Mouse (Mus musculus): Measurements from ENCODE around the gene Ociad1. TPM values are rescaled to one million over a fixed set of nuclear protein-coding genes. Genes with fewer than 3 reads are reported as not detected.

Ociad1 gene
- polyA plus RNA-seq, 1 experiment from 2014 or later: 219 TPM

GRCm38 (mm10) chr5:73289900-73290299 is 2.7 kb upstream of the Ociad1 start:
- no peak overlapping the region for H3K4me2 ChIP-seq (replicated peaks)
- H3K27ac ChIP-seq (replicated peaks): no peak overlapping the region
- no peak overlapping the region for H3K9ac ChIP-seq (replicated peaks)
- no peak for ATAC-seq (ENCODE audit: low FRiP score, low read depth)
- peaks cover 9% of the 10 kb centered on the region for H3K4me1 ChIP-seq
- no peak overlapping the region for H3K4me3 ChIP-seq
- peaks cover 3% of the 10 kb centered on the region; the same call in 1 of the 2 replicates for H3K36me3 ChIP-seq
- H3K9me3 ChIP-seq: no peaks in the 10 kb centered on the region
- H3K27me3 ChIP-seq: no peaks in the 10 kb centered on the region
- WGBS: 70% methylated on average over 2 of the region's 2 CpGs

- H3K27ac ChIP-seq (replicated peaks): no peak overlapping the region
- H3K27me3 ChIP-seq: no peaks in the 10 kb centered on the region
- H3K4me2 ChIP-seq (replicated peaks): peak overlapping the region; percentile 68
- no peaks in the 10 kb centered on the region for H3K9me3 ChIP-seq
- 17% methylated on average over 8 of the region's 8 CpGs for WGBS
- no peak for ATAC-seq (ENCODE audit: low FRiP score, low read depth)
- peaks cover 15% of the 10 kb centered on the region for H3K4me1 ChIP-seq
- H3K9ac ChIP-seq (replicated peaks): peak overlapping the region; percentile 95
- H3K36me3 ChIP-seq: peaks cover 20% of the 10 kb centered on the region
- H3K4me3 ChIP-seq: peak overlapping the region; percentile 96
These were observed 859 bp downstream of the Ociad1 start for GRCm38 (mm10) chr5:73293458-73293827.

GRCm38 (mm10) chr5:73295016-73295415 is 2.4 kb downstream of the Ociad1 start:
- H3K4me2 ChIP-seq (replicated peaks): no peak overlapping the region
- WGBS: 98% methylated on average over 7 of the region's 7 CpGs
- ATAC-seq (ENCODE audit: low FRiP score, low read depth): no peak
- no peak overlapping the region for H3K27ac ChIP-seq (replicated peaks)
- H3K4me3 ChIP-seq: no peak overlapping the region
- H3K36me3 ChIP-seq: peaks cover 20% of the 10 kb centered on the region
- peaks cover 15% of the 10 kb centered on the region for H3K4me1 ChIP-seq
- no peaks in the 10 kb centered on the region for H3K9me3 ChIP-seq
- no peaks in the 10 kb centered on the region for H3K27me3 ChIP-seq
- H3K9ac ChIP-seq (replicated peaks): no peak overlapping the region

GRCm38 (mm10) chr5:73295916-73296315 is 3.3 kb downstream of the Ociad1 start:
- Histone ChIP-seq H3K4me2 (replicated peaks) (no peak overlapping the region), H3K9me3 (no peaks in the 10 kb centered on the region), H3K4me1 (peaks cover 15% of the 10 kb centered on the region), H3K9ac (replicated peaks) (no peak overlapping the region), H3K36me3 (peaks cover 29% of the 10 kb centered on the region), H3K27ac (replicated peaks) (no peak overlapping the region), H3K4me3 (no peak overlapping the region), H3K27me3 (no peaks in the 10 kb centered on the region)
- 89% methylated on average over 4 of the region's 4 CpGs for whole genome bisulfite sequencing
- ATAC-seq (ENCODE audit: low FRiP score, low read depth): no peak

- Histone ChIP-seq H3K9me3 (no peaks in the 10 kb centered on the region), H3K36me3 (peaks cover 57% of the 10 kb centered on the region), H3K27me3 (no peaks in the 10 kb centered on the region), H3K27ac (replicated peaks) (no peak overlapping the region), H3K9ac (replicated peaks) (no peak overlapping the region), H3K4me3 (no peak overlapping the region), H3K4me2 (replicated peaks) (no peak overlapping the region), H3K4me1 (no peaks in the 10 kb centered on the region)
- ATAC-seq (ENCODE audit: low FRiP score, low read depth): no peak
- WGBS: 91% methylated on average over 7 of the region's 7 CpGs
These were observed 9.2 kb downstream of the Ociad1 start for GRCm38 (mm10) chr5:73301601-73302307.

- ATAC-seq (ENCODE audit: low FRiP score, low read depth): no peak
- WGBS: 88% methylated on average over 12 of the region's 12 CpGs
- no peaks in the 10 kb centered on the region for H3K4me1 ChIP-seq
- H3K36me3 ChIP-seq: peaks cover 78% of the 10 kb centered on the region
- H3K9ac ChIP-seq (replicated peaks): no peak overlapping the region
- no peak overlapping the region for H3K27ac ChIP-seq (replicated peaks)
- H3K27me3 ChIP-seq: no peaks in the 10 kb centered on the region
- no peak overlapping the region for H3K4me2 ChIP-seq (replicated peaks)
- H3K9me3 ChIP-seq: no peaks in the 10 kb centered on the region
- H3K4me3 ChIP-seq: no peak overlapping the region
These were observed 11.9 kb downstream of the Ociad1 start for GRCm38 (mm10) chr5:73304507-73304906.

GRCm38 (mm10) chr5:73306486-73306885 is 13.9 kb downstream of the Ociad1 start:
- no peak for ATAC-seq (ENCODE audit: low FRiP score, low read depth)
- H3K36me3 ChIP-seq: peaks cover 82% of the 10 kb centered on the region
- WGBS: 98% methylated on average over 6 of the region's 6 CpGs

GRCm38 (mm10) chr5:73307297-73307696 is 14.7 kb downstream of the Ociad1 start:
- H3K27ac ChIP-seq (replicated peaks): no peak overlapping the region
- WGBS: 96% methylated on average over 3 of the region's 3 CpGs
- no peaks in the 10 kb centered on the region for H3K4me1 ChIP-seq
- H3K27me3 ChIP-seq: no peaks in the 10 kb centered on the region
- H3K4me3 ChIP-seq: no peak overlapping the region
- peaks cover 80% of the 10 kb centered on the region for H3K36me3 ChIP-seq
- no peak overlapping the region for H3K4me2 ChIP-seq (replicated peaks)
- H3K9ac ChIP-seq (replicated peaks): no peak overlapping the region
- H3K9me3 ChIP-seq: no peaks in the 10 kb centered on the region
- no peak for ATAC-seq (ENCODE audit: low FRiP score, low read depth)

More at GRCm38 (mm10) chr5:73306486-73306885, 13.9 kb downstream of the Ociad1 start:
- H3K4me1 ChIP-seq: no peaks in the 10 kb centered on the region
- no peak overlapping the region for H3K9ac ChIP-seq (replicated peaks)
- H3K4me3 ChIP-seq: no peak overlapping the region
- H3K27ac ChIP-seq (replicated peaks): no peak overlapping the region
- H3K9me3 ChIP-seq: no peaks in the 10 kb centered on the region
- H3K4me2 ChIP-seq (replicated peaks): no peak overlapping the region
- H3K27me3 ChIP-seq: no peaks in the 10 kb centered on the region

GRCm38 (mm10) chr5:73309496-73309895 is 16.9 kb downstream of the Ociad1 start:
- Histone ChIP-seq H3K4me1 (no peaks in the 10 kb centered on the region), H3K27ac (replicated peaks) (no peak overlapping the region), H3K4me2 (replicated peaks) (no peak overlapping the region), H3K4me3 (no peak overlapping the region), H3K27me3 (no peaks in the 10 kb centered on the region), H3K36me3 (peaks cover 87% of the 10 kb centered on the region), H3K9ac (replicated peaks) (no peak overlapping the region), H3K9me3 (no peaks in the 10 kb centered on the region)
- WGBS: 88% methylated on average over 4 of the region's 4 CpGs
- no peak for ATAC-seq (ENCODE audit: low FRiP score, low read depth)

GRCm38 (mm10) chr5:73310401-73310800 is 17.8 kb downstream of the Ociad1 start:
- no peaks in the 10 kb centered on the region for H3K4me1 ChIP-seq
- H3K9me3 ChIP-seq: no peaks in the 10 kb centered on the region
- no peaks in the 10 kb centered on the region for H3K27me3 ChIP-seq
- no peak overlapping the region for H3K4me2 ChIP-seq (replicated peaks)
- H3K27ac ChIP-seq (replicated peaks): no peak overlapping the region
- 97% methylated on average over 1 of the region's 1 CpGs for WGBS
- H3K4me3 ChIP-seq: no peak overlapping the region
- peaks cover 87% of the 10 kb centered on the region for H3K36me3 ChIP-seq
- no peak overlapping the region for H3K9ac ChIP-seq (replicated peaks)
- ATAC-seq (ENCODE audit: low FRiP score, low read depth): no peak

GRCm38 (mm10) chr5:73311458-73311857 is 18.9 kb downstream of the Ociad1 start:
- no peak for ATAC-seq (ENCODE audit: low FRiP score, low read depth)
- Histone ChIP-seq H3K9ac (replicated peaks) (no peak overlapping the region), H3K4me2 (replicated peaks) (no peak overlapping the region), H3K27me3 (no peaks in the 10 kb centered on the region), H3K36me3 (peaks cover 89% of the 10 kb centered on the region), H3K27ac (replicated peaks) (no peak overlapping the region), H3K4me3 (no peak overlapping the region), H3K4me1 (no peaks in the 10 kb centered on the region), H3K9me3 (no peaks in the 10 kb centered on the region)
- 99% methylated on average over 5 of the region's 5 CpGs for WGBS

GRCm38 (mm10) chr5:73313591-73313990 is 21.0 kb downstream of the Ociad1 start:
- no peaks in the 10 kb centered on the region for H3K4me1 ChIP-seq
- no peak overlapping the region for H3K4me2 ChIP-seq (replicated peaks)
- H3K9ac ChIP-seq (replicated peaks): no peak overlapping the region
- no peaks in the 10 kb centered on the region for H3K9me3 ChIP-seq
- peaks cover 80% of the 10 kb centered on the region for H3K36me3 ChIP-seq
- H3K4me3 ChIP-seq: no peak overlapping the region
- H3K27ac ChIP-seq (replicated peaks): no peak overlapping the region
- 91% methylated on average over 10 of the region's 10 CpGs for WGBS
- H3K27me3 ChIP-seq: no peaks in the 10 kb centered on the region
- ATAC-seq (ENCODE audit: low FRiP score, low read depth): no peak

- H3K4me3 ChIP-seq: no peak overlapping the region
- H3K36me3 ChIP-seq: peaks cover 72% of the 10 kb centered on the region
- H3K9me3 ChIP-seq: no peaks in the 10 kb centered on the region
- H3K4me1 ChIP-seq: no peaks in the 10 kb centered on the region
- 98% methylated on average over 2 of the region's 2 CpGs for WGBS
- ATAC-seq (ENCODE audit: low FRiP score, low read depth): no peak
- H3K4me2 ChIP-seq (replicated peaks): no peak overlapping the region
- H3K27me3 ChIP-seq: no peaks in the 10 kb centered on the region
- no peak overlapping the region for H3K27ac ChIP-seq (replicated peaks)
- no peak overlapping the region for H3K9ac ChIP-seq (replicated peaks)
These were observed 22.1 kb downstream of the Ociad1 start for GRCm38 (mm10) chr5:73314654-73315053.

Data from midbrain, embryonic 12.5 days (tissue).